Mouse (Mus musculus) common myeloid progenitor, adult 5-6 weeks (primary cell): ENCODE measurements at regions not wholly inside any gene's neighbourhood (a gene's known extent, or its start where the extent isn't known, plus 50 kb on each side); places are given as distances from the start of the nearest gene placed in this dataset.

Experiments
- ATAC-seq: replicated peaks from 2 replicates; pipeline ENCODE4 v1.8.0; 2016; ENCODE audit warnings: low read depth, mild to moderate bottlenecking, moderate TSS enrichment, inconsistent platforms; ENCODE audit not compliant: poor library complexity, severe bottlenecking

- ATAC-seq = no peak
Observed at GRCm38 (mm10) chr14:67568896-67569743, 1560.1 kb upstream of the Gulo start.

GRCm38 (mm10) chr14:67554897-67555296, 1545.9 kb upstream of the Gulo start:
- no peak for ATAC-seq

GRCm38 (mm10) chr14:67550462-67551185, 1541.6 kb upstream of the Gulo start:
- no peak for ATAC-seq

GRCm38 (mm10) chr14:67548750-67549149, 1539.7 kb upstream of the Gulo start:
- ATAC-seq = no peak

GRCm38 (mm10) chr14:67545036-67545435, 1536.0 kb upstream of the Gulo start:
- ATAC-seq = no peak

GRCm38 (mm10) chr14:67541271-67541711, 1532.3 kb upstream of the Gulo start:
- no peak for ATAC-seq

GRCm38 (mm10) chr14:67538696-67539095, 1529.7 kb upstream of the Gulo start:
- ATAC-seq = no peak

GRCm38 (mm10) chr14:67536787-67537659, 1528.0 kb upstream of the Gulo start:
- ATAC-seq = no peak

GRCm38 (mm10) chr14:67506729-67507395, 1497.9 kb upstream of the Gulo start:
- ATAC-seq = no peak

GRCm38 (mm10) chr14:67492086-67492485, 1483.1 kb upstream of the Gulo start:
- ATAC-seq = no peak

- ATAC-seq = no peak
Observed at GRCm38 (mm10) chr14:67486676-67487075, 1477.7 kb upstream of the Gulo start.

- no peak for ATAC-seq
Observed at GRCm38 (mm10) chr14:67485449-67485800, 1476.4 kb upstream of the Gulo start.

GRCm38 (mm10) chr14:67484533-67485448, 1475.8 kb upstream of the Gulo start:
- no peak for ATAC-seq
